Mouse (Mus musculus) liver, embryonic 14.5 days (tissue): ENCODE measurements around the gene Olfr701. TPM values are rescaled to one million over a fixed set of nuclear protein-coding genes. Genes with fewer than 3 reads are reported as not detected.

Experiments used
- ATAC-seq: fragments of 200-750 bp; cut with Nextera tagmentation; 2 replicates; pipeline ENCODE4 v1.8.0; 2017; ENCODE audit warnings: moderate number of reproducible peaks, mild to moderate bottlenecking, moderate library complexity; ENCODE audit not compliant: insufficient read depth
- DNase-seq, 3 experiments: peaks; one replicate each; pipeline ENCODE4 v3.0.0-alpha.2; 2012 to 2013; ENCODE audit warnings: low read depth in 3 of 3, low spot score in 3 of 3
- H3K27ac ChIP-seq: fragments of 300-500 bp; sonication (generic); 2 replicates; pipeline ENCODE4 v1.5.1; 2014; ENCODE audit warnings: moderate library complexity, mild to moderate bottlenecking, control low read depth, inconsistent platforms
- H3K27me3 ChIP-seq: fragments of 300-500 bp; sonication (generic); 2 replicates; pipeline ENCODE4 v1.6.1; 2014; ENCODE audit warnings: mild to moderate bottlenecking, low read length, moderate library complexity; ENCODE audit not compliant: control insufficient read depth, insufficient read depth
- H3K36me3 ChIP-seq: fragments of 300-500 bp; sonication (generic); replicated peaks from 2 replicates; pipeline ENCODE4 v1.6.1; 2014; ENCODE audit warnings: low read depth; ENCODE audit not compliant: control insufficient read depth, insufficient read depth
- H3K4me1 ChIP-seq, 2 experiments: fragments of 200-500 bp in 1 of 2; fragments of 300-500 bp in 1 of 2; sonication (generic) in 1 of 2; replicated peaks; 2 replicates each; pipeline ENCODE4 v1.6.1; 2012 to 2014; ENCODE audit warnings: antibody characterized with exemption in 1 of 2, inconsistent platforms in 1 of 2, low read length in 1 of 2; ENCODE audit not compliant: control insufficient read depth in 2 of 2, insufficient read depth in 2 of 2
- H3K4me2 ChIP-seq: fragments of 300-500 bp; sonication (generic); 2 replicates; pipeline ENCODE4 v1.6.1; 2014; ENCODE audit warnings: low read depth, mild to moderate bottlenecking, control low read depth, moderate library complexity
- H3K4me3 ChIP-seq, 2 experiments: fragments of 200-500 bp in 1 of 2; fragments of 300-500 bp in 1 of 2; sonication (generic) in 1 of 2; 2 replicates each; pipeline ENCODE4 v1.5.1; 2012 to 2014; ENCODE audit warnings: low read depth in 2 of 2, low read length in 2 of 2, mild to moderate bottlenecking in 2 of 2, control low read depth in 1 of 2, inconsistent platforms in 1 of 2, moderate library complexity in 1 of 2; ENCODE audit not compliant: insufficient read depth in 1 of 2
- H3K9ac ChIP-seq: fragments of 300-500 bp; sonication (generic); replicated peaks from 2 replicates; pipeline ENCODE4 v1.6.1; 2014; ENCODE audit warnings: mild to moderate bottlenecking, control low read depth, moderate library complexity
- H3K9me3 ChIP-seq: fragments of 300-500 bp; sonication (generic); 2 replicates; pipeline ENCODE4 v1.6.1; 2016; ENCODE audit warnings: low read length, mixed read lengths; ENCODE audit not compliant: control insufficient read depth
- CTCF ChIP-seq: IDR thresholded peaks from 2 replicates; pipeline ENCODE4 v1.5.1; 2016; ENCODE audit warnings: antibody characterized with exemption, low read depth, control low read depth
- EP300 ChIP-seq: IDR thresholded peaks from 2 replicates; pipeline ENCODE4 v1.6.1; 2016; ENCODE audit warnings: antibody characterized with exemption, low read depth
- whole genome bisulfite sequencing: fragments of 180-500 bp; shearing (Covaris S2); extraction: QIAGEN DNeasy Blood & Tissue Kit; methylation state at CpG from one replicate; pipeline ENCODE4 v1.1.7; 2014; ENCODE audit not compliant: insufficient replicate concordance; 5-methylcytosine and 5-hydroxymethylcytosine counted together
- polyA plus RNA-seq, 2 experiments: library from polyadenylated mRNA; depleted of rRNA in 1 of 2; stranded (reverse) in 1 of 2; unstranded in 1 of 2; fragments of >200 nt; fragmentation: Nextera tagmentation in 1 of 2; extraction: Ambion mirVana in 1 of 2; gene quantifications; 2 replicates each; pipeline versions ENCODE4 v1.2.1 to v1.2.3; 2012 to 2014

The Olfr701 gene
- polyA plus RNA-seq (2012; rRNA removed) (not detected in 2 replicates), polyA plus RNA-seq (2014; fragmentation: Nextera tagmentation; extraction: Ambion mirVana) (not detected in 2 replicates)

DNA sequence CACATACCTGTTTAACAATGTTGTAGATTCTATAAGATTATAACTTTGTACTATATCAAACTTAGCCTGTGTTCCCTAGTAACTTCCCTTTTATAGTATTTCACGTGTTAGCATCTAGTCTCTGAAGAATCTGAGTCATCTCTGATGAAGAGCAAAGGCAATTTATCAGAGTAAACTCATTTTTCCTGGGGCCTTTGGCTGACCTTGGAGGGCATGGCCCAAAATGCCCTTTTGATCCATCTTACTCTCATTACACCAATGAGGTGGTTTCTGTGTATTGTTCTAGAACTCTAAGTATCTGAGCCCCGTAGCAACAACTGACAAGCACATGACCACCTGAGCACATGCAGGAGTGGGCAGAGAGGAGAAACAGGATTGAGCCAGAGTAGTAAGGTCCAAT is at the start of gene Olfr701:
Gene Olfr701 (plus strand): TSS at position 301 of the 400 bp plus-strand sequence.
- TF ChIP-seq CTCF (no peak), EP300 (no peak)
- 44% methylated on average over 2 of the region's 2 CpGs for WGBS
- no peak within 1 kb of the TSS for H3K4me2 ChIP-seq
- no peak within 1 kb of the TSS for H3K9ac ChIP-seq
- no peaks in the 10 kb centered on the region for H3K27me3 ChIP-seq
- H3K9me3 ChIP-seq = no peaks in the 10 kb centered on the region
- H3K27ac ChIP-seq = no peak within 1 kb of the TSS
- H3K4me3 ChIP-seq = no peak within 1 kb of the TSS
- no peaks in the 10 kb centered on the region for H3K36me3 ChIP-seq
- no peaks in the 10 kb centered on the region for H3K4me1 ChIP-seq
- ATAC-seq = no peak
- no peak for DNase-seq

DNA sequence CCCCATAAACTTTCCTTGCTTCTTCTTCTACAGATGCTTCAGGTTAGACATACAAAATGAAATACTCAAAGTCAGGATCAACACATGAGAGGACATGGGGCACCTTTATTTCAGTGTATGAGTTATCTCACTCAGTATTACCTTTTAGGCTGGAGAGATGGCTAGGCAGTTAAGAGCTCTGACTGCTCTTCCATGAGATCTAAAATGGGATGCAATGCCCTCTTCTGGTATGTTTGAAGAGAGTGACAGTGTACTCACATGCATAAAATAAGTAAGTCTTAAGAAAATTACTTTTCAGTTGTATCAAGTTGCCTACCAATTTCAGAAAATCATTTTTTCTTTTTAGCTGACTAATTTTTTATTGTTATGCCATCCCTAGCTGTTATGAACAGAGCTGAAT is 25.6 kb upstream of the Olfr701 start:
- Histone ChIP-seq H3K36me3 (no peaks in the 10 kb centered on the region), H3K27ac (no peak overlapping the region), H3K9me3 (no peaks in the 10 kb centered on the region), H3K4me2 (no peak overlapping the region), H3K27me3 (no peaks in the 10 kb centered on the region), H3K4me1 (no peaks in the 10 kb centered on the region), H3K9ac (no peak overlapping the region), H3K4me3 (no peak overlapping the region)
- no peak for ATAC-seq
- DNase-seq = no peak
- no peak for TF ChIP-seq CTCF
- no peak for TF ChIP-seq EP300

GRCm38 (mm10) chr7:106793098-106793497 is 20.8 kb upstream of the Olfr701 start, which contains the start of gene Olfr699:
Gene Olfr699 (minus strand): TSS chr7:106793198.
- Histone ChIP-seq H3K9me3 (no peaks in the 10 kb centered on the region), H3K9ac (no peak within 1 kb of the TSS), H3K36me3 (no peaks in the 10 kb centered on the region), H3K4me3 (no peak within 1 kb of the TSS), H3K27me3 (no peaks in the 10 kb centered on the region), H3K4me1 (no peaks in the 10 kb centered on the region), H3K4me2 (no peak within 1 kb of the TSS), H3K27ac (no peak within 1 kb of the TSS)
- no peak for ATAC-seq
- DNase-seq = no peak
- no peak for TF ChIP-seq CTCF
- no peak for TF ChIP-seq EP300
- 55% methylated on average over 1 of the region's 1 CpGs for WGBS

DNA sequence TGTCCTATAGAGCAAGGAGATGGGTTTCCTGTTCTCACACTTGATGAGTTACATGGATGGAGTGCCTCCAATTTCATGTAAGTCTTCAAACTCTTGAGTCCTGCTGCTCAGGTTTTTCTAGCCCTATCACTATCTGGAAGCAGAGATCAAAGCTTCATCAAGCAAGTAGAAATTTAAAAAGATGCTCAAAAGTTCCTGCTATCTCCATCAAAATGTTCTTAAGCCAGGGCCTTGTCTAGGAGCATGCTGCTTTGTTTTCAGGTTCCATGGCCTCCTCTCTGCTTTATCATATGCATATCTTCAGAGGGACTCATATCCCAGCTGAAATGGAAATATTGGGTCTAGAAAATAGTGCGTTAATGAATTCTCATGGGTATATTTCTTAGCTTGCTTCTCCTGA is 5.2 kb upstream of the Olfr701 start, which contains the start of gene Olfr700:
Gene Olfr700 (minus strand): TSS at position 101 of the 400 bp plus-strand sequence.
- DNase-seq (no peak), ATAC-seq (no peak)
- WGBS = 73% methylated on average over 1 of the region's 1 CpGs
- no peak within 1 kb of the TSS for H3K4me2 ChIP-seq
- no peaks in the 10 kb centered on the region for H3K4me1 ChIP-seq
- TF ChIP-seq EP300 (no peak), CTCF (no peak)
- no peak within 1 kb of the TSS for H3K27ac ChIP-seq
- no peak within 1 kb of the TSS for H3K9ac ChIP-seq
- H3K36me3 ChIP-seq = no peaks in the 10 kb centered on the region
- no peaks in the 10 kb centered on the region for H3K9me3 ChIP-seq
- H3K4me3 ChIP-seq = no peak within 1 kb of the TSS
- H3K27me3 ChIP-seq = no peaks in the 10 kb centered on the region

GRCm38 (mm10) chr7:106815775-106816174 is 1.8 kb downstream of the Olfr701 start:
- peak; percentile 0 to 7 (median 7) for DNase-seq
- Histone ChIP-seq H3K9ac (no peak overlapping the region), H3K4me2 (no peak overlapping the region), H3K9me3 (no peaks in the 10 kb centered on the region), H3K4me1 (no peaks in the 10 kb centered on the region), H3K4me3 (no peak overlapping the region), H3K36me3 (no peaks in the 10 kb centered on the region), H3K27me3 (no peaks in the 10 kb centered on the region), H3K27ac (no peak overlapping the region)
- no peak for ATAC-seq
- TF ChIP-seq CTCF = peak; percentile 25; the same call in 1 of the 2 replicates
- TF ChIP-seq EP300 = no peak
- WGBS = 15% methylated on average over 2 of the region's 2 CpGs
